Mouse (Mus musculus) kidney, postnatal 0 days (tissue): Measurements from ENCODE around the gene Hspa12a. TPM values are rescaled to one million over a fixed set of nuclear protein-coding genes. Genes with fewer than 3 reads are reported as not detected.

Source experiments
- ATAC-seq: fragments of 200-750 bp; cut with Nextera tagmentation; replicated peaks from 2 replicates; pipeline ENCODE4 v1.8.0; 2017; ENCODE audit warnings: low read depth, moderate number of reproducible peaks, moderate TSS enrichment, moderate library complexity; ENCODE audit not compliant: low FRiP score
- DNase-seq: peaks from one replicate; pipeline ENCODE4 v3.0.0-alpha.2; 2016; ENCODE audit warnings: low spot score
- H3K27ac ChIP-seq: fragments of 300-500 bp; sonication (generic); 2 replicates; pipeline ENCODE4 v1.5.1; 2014; ENCODE audit warnings: mild to moderate bottlenecking
- H3K27me3 ChIP-seq: fragments of 300-500 bp; sonication (generic); 2 replicates; pipeline ENCODE4 v1.6.1; 2014; ENCODE audit warnings: low read length, mixed read lengths; ENCODE audit not compliant: insufficient read depth
- H3K36me3 ChIP-seq: fragments of 300-500 bp; sonication (generic); 2 replicates; pipeline ENCODE4 v1.6.1; 2014; ENCODE audit warnings: low read length, mixed read lengths; ENCODE audit not compliant: insufficient read depth
- H3K4me1 ChIP-seq: fragments of 300-500 bp; sonication (generic); replicated peaks from 2 replicates; pipeline ENCODE4 v1.6.1; 2014; ENCODE audit warnings: antibody characterized with exemption, low read length, mixed read lengths; ENCODE audit not compliant: insufficient read depth
- H3K4me2 ChIP-seq: fragments of 300-500 bp; sonication (generic); 2 replicates; pipeline ENCODE4 v1.6.1; 2014; ENCODE audit warnings: mild to moderate bottlenecking, low read length, moderate library complexity, mixed read lengths
- H3K4me3 ChIP-seq: fragments of 300-500 bp; sonication (generic); replicated peaks from 2 replicates; pipeline ENCODE4 v1.5.1; 2014; ENCODE audit warnings: low read depth, low read length
- H3K9ac ChIP-seq: fragments of 300-500 bp; sonication (generic); 2 replicates; pipeline ENCODE4 v1.6.1; 2014; ENCODE audit warnings: low read depth, low read length
- H3K9me3 ChIP-seq: fragments of 300-500 bp; sonication (generic); replicated peaks from 2 replicates; pipeline ENCODE4 v1.6.1; 2016; ENCODE audit warnings: low read length, inconsistent platforms, mixed read lengths
- CTCF ChIP-seq: IDR thresholded peaks from 2 replicates; pipeline ENCODE4 v1.5.1; 2016; ENCODE audit warnings: antibody characterized with exemption, low read depth, mild to moderate bottlenecking, moderate library complexity
- WGBS: fragments of 180-500 bp; shearing (Covaris S2); extraction: QIAGEN DNeasy Blood & Tissue Kit; methylation state at CpG from one replicate; pipeline ENCODE4 v1.1.7; 2014; 5-methylcytosine and 5-hydroxymethylcytosine counted together
- microRNA-seq: library from miRNA; unstranded; fragments of <30 nt; microRNA quantifications from one replicate; pipeline ENCODE4, GENCODE M21; 2016
- polyA plus RNA-seq: library from polyadenylated mRNA; unstranded; fragments of >200 nt; fragmentation: Nextera tagmentation; extraction: Ambion mirVana; gene quantifications from 2 replicates; pipeline ENCODE4 v1.2.1, GENCODE M21; 2015

Hspa12a gene
- polyA plus RNA-seq, 1 experiment from 2014 or later = 13.4 TPM

GRCm38 (mm10) chr19:58762316-58762715, 181.1 kb downstream of the Hspa12a start:
- no peaks in the 10 kb centered on the region for H3K36me3 ChIP-seq
- no peak for TF ChIP-seq CTCF
- no peak overlapping the region for H3K4me2 ChIP-seq
- ATAC-seq = peak; percentile 44; the same call in 1 of the 2 replicates
- 24% methylated on average over 6 of the region's 6 CpGs for WGBS
- H3K4me1 ChIP-seq = no peaks in the 10 kb centered on the region
- no peak overlapping the region for H3K9ac ChIP-seq
- no peaks in the 10 kb centered on the region for H3K27me3 ChIP-seq
- H3K9me3 ChIP-seq = no peaks in the 10 kb centered on the region
- H3K4me3 ChIP-seq = no peak overlapping the region
- DNase-seq = peak; percentile 19
- no peak overlapping the region for H3K27ac ChIP-seq

DNA sequence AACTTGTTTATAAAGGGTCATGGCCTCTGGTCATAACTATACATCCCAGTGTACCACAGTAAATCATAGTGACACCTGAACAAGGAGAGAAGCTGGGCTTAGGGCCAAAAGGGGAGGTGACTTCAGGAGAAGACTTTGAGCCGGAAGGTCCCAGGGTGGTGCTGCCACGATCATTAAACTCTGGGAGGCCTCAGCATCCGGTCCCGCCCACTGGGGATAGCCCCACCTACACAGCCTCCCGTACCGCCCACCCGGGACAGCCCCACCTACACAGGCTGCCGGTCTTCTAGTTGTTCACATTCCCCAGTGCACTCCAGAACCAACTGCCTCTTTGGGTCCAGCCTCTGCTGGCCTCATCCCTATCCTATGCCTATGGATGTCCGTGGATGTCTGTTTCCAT, 184.0 kb downstream of the Hspa12a start, which contains the start of gene Pnliprp2:
Pnliprp2 (plus strand) TSS at position 297 of the 400 bp plus-strand sequence.
- no peak within 1 kb of the TSS for H3K4me2 ChIP-seq
- H3K9ac ChIP-seq = no peak within 1 kb of the TSS
- H3K27me3 ChIP-seq = no peaks in the 10 kb centered on the region
- DNase-seq (peak; percentile 71), ATAC-seq (peak; percentile 74)
- H3K4me3 ChIP-seq = no peak within 1 kb of the TSS
- no peaks in the 10 kb centered on the region for H3K9me3 ChIP-seq
- no peaks in the 10 kb centered on the region for H3K36me3 ChIP-seq
- no peak within 1 kb of the TSS for H3K27ac ChIP-seq
- no peaks in the 10 kb centered on the region for H3K4me1 ChIP-seq
- no peak for TF ChIP-seq CTCF
- 48% methylated on average over 9 of the region's 9 CpGs for WGBS

- H3K27me3 ChIP-seq = no peaks in the 10 kb centered on the region
- H3K27ac ChIP-seq = no peak overlapping the region
- WGBS = 81% methylated on average over 4 of the region's 4 CpGs
- ATAC-seq (no peak), DNase-seq (no peak)
- H3K9ac ChIP-seq = no peak overlapping the region
- H3K4me3 ChIP-seq = no peak overlapping the region
- H3K4me1 ChIP-seq = no peaks in the 10 kb centered on the region
- H3K36me3 ChIP-seq = no peaks in the 10 kb centered on the region
- no peak for TF ChIP-seq CTCF
- no peaks in the 10 kb centered on the region for H3K9me3 ChIP-seq
- H3K4me2 ChIP-seq = no peak overlapping the region
Observed at GRCm38 (mm10) chr19:58758871-58759270, 184.6 kb downstream of the Hspa12a start.

DNA sequence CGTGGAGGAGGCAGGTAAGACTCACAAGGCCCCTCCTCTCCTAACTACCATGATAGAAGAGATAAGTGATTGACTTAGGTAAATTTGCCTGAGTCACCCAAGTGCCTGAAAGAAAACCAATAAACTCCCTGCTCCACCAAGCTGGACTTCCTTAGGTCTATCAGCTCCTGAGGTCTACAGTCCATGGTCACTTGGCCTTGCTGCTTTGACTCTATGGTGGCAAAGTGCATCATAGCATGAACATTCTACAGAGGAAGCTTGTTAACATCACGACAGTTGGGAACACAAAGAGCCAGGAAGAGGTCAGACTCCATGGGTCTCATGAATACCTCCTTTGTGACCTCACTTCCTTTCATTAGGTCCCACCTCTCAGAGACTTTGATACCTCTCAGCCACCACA, 191.9 kb downstream of the Hspa12a start:
- no peak overlapping the region for H3K4me2 ChIP-seq
- 58% methylated on average over 2 of the region's 2 CpGs for WGBS
- ATAC-seq = no peak

DNA sequence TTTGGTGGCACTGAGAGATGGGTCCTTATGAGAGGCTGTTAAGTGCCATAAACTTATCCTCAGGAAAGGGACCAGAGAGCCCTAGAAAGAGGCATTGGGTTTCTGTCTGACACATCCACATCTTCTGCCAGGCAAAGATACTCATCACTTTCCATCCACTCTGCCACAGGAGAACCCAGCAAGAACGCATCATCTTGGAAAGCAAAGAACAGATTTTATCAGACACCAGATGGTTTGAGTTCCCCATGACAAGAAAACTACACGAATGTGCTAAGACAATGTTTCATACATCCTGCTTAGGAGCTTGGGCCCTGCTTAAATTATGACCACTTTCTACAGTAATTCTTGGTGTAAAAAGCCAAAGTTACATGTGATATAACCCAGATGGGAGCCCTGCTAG, 192.6 kb downstream of the Hspa12a start:
- no peak for ATAC-seq
- Histone ChIP-seq H3K9me3 (no peaks in the 10 kb centered on the region), H3K4me1 (no peaks in the 10 kb centered on the region), H3K9ac (no peak overlapping the region), H3K36me3 (no peaks in the 10 kb centered on the region), H3K4me2 (no peak overlapping the region), H3K27me3 (no peaks in the 10 kb centered on the region), H3K4me3 (no peak overlapping the region), H3K27ac (no peak overlapping the region)
- WGBS = 60% methylated on average over 2 of the region's 2 CpGs
- no peak for TF ChIP-seq CTCF
- DNase-seq = peak; percentile 49

More for the DNA sequence above, 191.9 kb downstream of the Hspa12a start:
- H3K36me3 ChIP-seq = no peaks in the 10 kb centered on the region
- no peak for TF ChIP-seq CTCF
- no peak overlapping the region for H3K27ac ChIP-seq
- H3K4me3 ChIP-seq = no peak overlapping the region
- H3K4me1 ChIP-seq = no peaks in the 10 kb centered on the region
- DNase-seq = no peak
- H3K9me3 ChIP-seq = no peaks in the 10 kb centered on the region
- H3K27me3 ChIP-seq = no peaks in the 10 kb centered on the region
- H3K9ac ChIP-seq = no peak overlapping the region

GRCm38 (mm10) chr19:58747498-58748000, 195.9 kb downstream of the Hspa12a start:
- Histone ChIP-seq H3K27ac (no peak overlapping the region), H3K4me3 (no peak overlapping the region), H3K4me2 (no peak overlapping the region), H3K36me3 (no peaks in the 10 kb centered on the region), H3K9me3 (no peaks in the 10 kb centered on the region), H3K9ac (no peak overlapping the region), H3K4me1 (no peaks in the 10 kb centered on the region), H3K27me3 (no peaks in the 10 kb centered on the region)
- DNase-seq (no peak), ATAC-seq (no peak)
- no peak for TF ChIP-seq CTCF
- WGBS = 76% methylated on average over 9 of the region's 9 CpGs

Small RNA genes lying within 50 kb of the gene (microRNA-seq; reads per million reads assigned to microRNA genes)
- gene Mir3086 = 1.6 reads per million

Other genes with a start within 250 kb of the Hspa12a start
- not detected in 2 replicates for gene Pnliprp1, start 214.8 kb downstream of the Hspa12a start, polyA plus RNA-seq
- gene Pnliprp2, start 183.9 kb downstream of the Hspa12a start, polyA plus RNA-seq = 0.09 and 0.36 TPM in 2 replicates
- not detected in 2 replicates for gene 1700019N19Rik, start 149.2 kb downstream of the Hspa12a start, polyA plus RNA-seq
- 0.37 and 0.51 TPM in 2 replicates for gene Eno4, start 229 bp downstream of the Hspa12a start, polyA plus RNA-seq
- 3.4 and 4.7 TPM in 2 replicates for gene Shtn1, start 132.4 kb upstream of the Hspa12a start, polyA plus RNA-seq
- not detected in 2 replicates for gene Vax1, start 226.4 kb upstream of the Hspa12a start, polyA plus RNA-seq